Mouse (Mus musculus): ENCODE data around the gene Pim3.

The Pim3 gene

GRCm38 (mm10) chr15:88858141-88858541 lies 3.8 kb upstream of the Pim3 start:
- DNase-seq (ENCODE audit: low spot score), result no peak

GRCm38 (mm10) chr15:88858707-88859106 lies 3.3 kb upstream of the Pim3 start:
- DNase-seq (ENCODE audit: low spot score), result no peak

- no peak for DNase-seq (ENCODE audit: low spot score)
Measured at GRCm38 (mm10) chr15:88859206-88859970, 2.6 kb upstream of the Pim3 start.

GRCm38 (mm10) chr15:88860781-88861180 lies 1.2 kb upstream of the Pim3 start:
- DNase-seq (ENCODE audit: low spot score), result no peak

- DNase-seq (ENCODE audit: low spot score), result no peak
Measured at GRCm38 (mm10) chr15:88862881-88863694, 1.1 kb downstream of the Pim3 start.

- DNase-seq (ENCODE audit: low spot score), result peak; percentile 77
Measured at GRCm38 (mm10) chr15:88863695-88864231, 1.8 kb downstream of the Pim3 start.

- no peak for DNase-seq (ENCODE audit: low spot score)
Measured at GRCm38 (mm10) chr15:88864270-88865030, 2.5 kb downstream of the Pim3 start.

GRCm38 (mm10) chr15:88865061-88865460 lies 3.1 kb downstream of the Pim3 start:
- no peak for DNase-seq (ENCODE audit: low spot score)

- no peak for DNase-seq (ENCODE audit: low spot score)
Measured at GRCm38 (mm10) chr15:88865888-88866695, 4.1 kb downstream of the Pim3 start.

- no peak for DNase-seq (ENCODE audit: low spot score)
Measured at GRCm38 (mm10) chr15:88866934-88867356, 5.0 kb downstream of the Pim3 start.

GRCm38 (mm10) chr15:88867368-88868023 lies 5.5 kb downstream of the Pim3 start:
- no peak for DNase-seq (ENCODE audit: low spot score)

- DNase-seq (ENCODE audit: low spot score), result no peak
Measured at GRCm38 (mm10) chr15:88868024-88868742, 6.2 kb downstream of the Pim3 start.

- DNase-seq (ENCODE audit: low spot score), result no peak
Measured at GRCm38 (mm10) chr15:88870418-88871185, 8.6 kb downstream of the Pim3 start.

- no peak for DNase-seq (ENCODE audit: low spot score)
Measured at GRCm38 (mm10) chr15:88874061-88874460, 12.1 kb downstream of the Pim3 start.

- DNase-seq (ENCODE audit: low spot score), result no peak
Measured at GRCm38 (mm10) chr15:88874477-88874876, 12.5 kb downstream of the Pim3 start.

GRCm38 (mm10) chr15:88875625-88876081 lies 13.7 kb downstream of the Pim3 start:
- DNase-seq (ENCODE audit: low spot score), result no peak

GRCm38 (mm10) chr15:88876155-88877020 lies 14.4 kb downstream of the Pim3 start:
- DNase-seq (ENCODE audit: low spot score), result no peak

- DNase-seq (ENCODE audit: low spot score), result no peak
Measured at GRCm38 (mm10) chr15:88877021-88877400, 15.0 kb downstream of the Pim3 start.

Measured in layer of hippocampus, adult 9-10 months (tissue).